Mouse (Mus musculus): ENCODE measurements around the gene Fkbp11. TPM values are rescaled to one million over a fixed set of nuclear protein-coding genes. Genes with fewer than 3 reads are reported as not detected.

Gene Fkbp11
- 63.5 and 71.3 TPM in 2 replicates for polyA plus RNA-seq (2012; rRNA removed)

GRCm38 (mm10) chr15:98727443-98728321 lies at the start of gene Fkbp11:
Gene Fkbp11 (minus strand): TSS chr15:98728198.

GRCm38 (mm10) chr15:98777762-98778161 lies 49.8 kb upstream of the Fkbp11 start, which contains the start of gene Wnt10b:
Gene Wnt10b (minus strand): TSS chr15:98778150.

GRCm38 (mm10) chr15:98762670-98763529 lies 34.9 kb upstream of the Fkbp11 start, which contains the start of gene Arf3:
Gene Arf3 (minus strand): TSS chr15:98763214.

GRCm38 (mm10) chr15:98707766-98708372 lies 20.1 kb downstream of the Fkbp11 start, which contains the start of gene Ccdc65:
Gene Ccdc65 (plus strand): TSS chr15:98708207.

GRCm38 (mm10) chr15:98676940-98677728 lies 50.9 kb downstream of the Fkbp11 start, which contains the start of gene Rnd1:
Gene Rnd1 (minus strand): TSS chr15:98677461.

Other genes starting within 250 kb of the Fkbp11 start
- gene Lalba, start 245.5 kb downstream of the Fkbp11 start, polyA plus RNA-seq (2012; rRNA removed): not detected in 2 replicates
- not detected in 2 replicates for gene Olfr279, start 235.8 kb downstream of the Fkbp11 start, polyA plus RNA-seq (2012; rRNA removed)
- 21.1 and 25.0 TPM in 2 replicates for gene Kansl2, start 193.9 kb downstream of the Fkbp11 start, polyA plus RNA-seq (2012; rRNA removed)
- 8.6 and 10.0 TPM in 2 replicates for gene Ccnt1, start 157.3 kb downstream of the Fkbp11 start, polyA plus RNA-seq (2012; rRNA removed)
- not detected in 2 replicates for gene 4930415O20Rik, start 157.2 kb downstream of the Fkbp11 start, polyA plus RNA-seq (2012; rRNA removed)
- gene Adcy6, start 118.1 kb downstream of the Fkbp11 start, polyA plus RNA-seq (2012; rRNA removed): 11.1 and 13.4 TPM in 2 replicates
- gene Cacnb3, start 97.4 kb downstream of the Fkbp11 start, polyA plus RNA-seq (2012; rRNA removed): 0.82 and 1.4 TPM in 2 replicates
- 24.9 and 26.3 TPM in 2 replicates for gene Ddx23, start 65.3 kb downstream of the Fkbp11 start, polyA plus RNA-seq (2012; rRNA removed)
- 0.52 and 0.66 TPM in 2 replicates for gene Rnd1, start 50.7 kb downstream of the Fkbp11 start, polyA plus RNA-seq (2012; rRNA removed)
- gene Ccdc65, start 20.0 kb downstream of the Fkbp11 start, polyA plus RNA-seq (2012; rRNA removed): not detected in 2 replicates
- 14.4 and 15.5 TPM in 2 replicates for gene Arf3, start 35.0 kb upstream of the Fkbp11 start, polyA plus RNA-seq (2012; rRNA removed)
- 0.01 and 0.05 TPM in 2 replicates for gene Wnt10b, start 50.0 kb upstream of the Fkbp11 start, polyA plus RNA-seq (2012; rRNA removed)
- gene Wnt1, start 61.7 kb upstream of the Fkbp11 start, polyA plus RNA-seq (2012; rRNA removed): not detected in 2 replicates
- 0.02 and 0.03 TPM in 2 replicates for gene Ddn, start 81.3 kb upstream of the Fkbp11 start, polyA plus RNA-seq (2012; rRNA removed)
- 72.8 and 84.3 TPM in 2 replicates for gene Prkag1, start 103.3 kb upstream of the Fkbp11 start, polyA plus RNA-seq (2012; rRNA removed)
- gene Kmt2d, start 143.0 kb upstream of the Fkbp11 start, polyA plus RNA-seq (2012; rRNA removed): 5.0 and 5.8 TPM in 2 replicates
- gene Rhebl1, start 166.3 kb upstream of the Fkbp11 start, polyA plus RNA-seq (2012; rRNA removed): 2.7 and 2.8 TPM in 2 replicates
- gene Dhh, start 170.3 kb upstream of the Fkbp11 start, polyA plus RNA-seq (2012; rRNA removed): 0.07 and 0.08 TPM in 2 replicates
- gene Lmbr1l, start 190.0 kb upstream of the Fkbp11 start, polyA plus RNA-seq (2012; rRNA removed): 6.1 and 7.2 TPM in 2 replicates
- gene Tuba1b, start 206.4 kb upstream of the Fkbp11 start, polyA plus RNA-seq (2012; rRNA removed): 1,378 and 1,502 TPM in 2 replicates
- 0.09 and 0.23 TPM in 2 replicates for gene Gm49450, start 225.4 kb upstream of the Fkbp11 start, polyA plus RNA-seq (2012; rRNA removed)
- 42.3 and 48.3 TPM in 2 replicates for gene Tuba1a, start 225.5 kb upstream of the Fkbp11 start, polyA plus RNA-seq (2012; rRNA removed)

Data from liver, embryonic 14 days (tissue).